Mouse (Mus musculus): ENCODE results near the gene Noxo1.

- TF ChIP-seq POLR2A (IDR thresholded peaks at IDR 0.05; ENCODE audit: control insufficient read depth in 1 of 2, insufficient read depth in 1 of 2, low read depth in 1 of 2, low read length in 2 of 2, poor library complexity in 1 of 2) (no peak), CTCF (IDR thresholded peaks at IDR 0.05 in 2 of 3, conservative IDR thresholded peaks at IDR 0.05 in 1 of 3; ENCODE audit: control insufficient read depth in 1 of 3, insufficient read depth in 1 of 3, low read depth in 2 of 3, low read length in 3 of 3, poor library complexity in 1 of 3, severe bottlenecking in 1 of 3) (no peak), MAX (IDR thresholded peaks at IDR 0.05; ENCODE audit: low read length) (no peak), TAL1 (IDR thresholded peaks at IDR 0.05; ENCODE audit: low read length) (no peak), MAZ (IDR thresholded peaks at IDR 0.05; ENCODE audit: low read depth, low read length) (no peak), ZC3H11A (IDR thresholded peaks at IDR 0.05; ENCODE audit: low read depth, low read length) (no peak)
These were observed 36.4 kb downstream of the Noxo1 start for GRCm38 (mm10) chr17:24732233-24732935.

Data from MEL (cell line).